Mouse (Mus musculus): ENCODE results near the gene Ninl.

- TF ChIP-seq CTCF (IDR thresholded peaks at IDR 0.05; ENCODE audit: extremely low read depth, insufficient read length, insufficient replicate concordance, low read depth, low read length) = no peak
- no peak for TF ChIP-seq POLR2A (IDR thresholded peaks at IDR 0.05; ENCODE audit: low read depth, low read length)
Observed at GRCm38 (mm10) chr2:151038811-151039222, 365 bp downstream of the Ninl start.
